11 mouse cellular contexts compared by ENCODE assay signal in the genomic region with DNA sequence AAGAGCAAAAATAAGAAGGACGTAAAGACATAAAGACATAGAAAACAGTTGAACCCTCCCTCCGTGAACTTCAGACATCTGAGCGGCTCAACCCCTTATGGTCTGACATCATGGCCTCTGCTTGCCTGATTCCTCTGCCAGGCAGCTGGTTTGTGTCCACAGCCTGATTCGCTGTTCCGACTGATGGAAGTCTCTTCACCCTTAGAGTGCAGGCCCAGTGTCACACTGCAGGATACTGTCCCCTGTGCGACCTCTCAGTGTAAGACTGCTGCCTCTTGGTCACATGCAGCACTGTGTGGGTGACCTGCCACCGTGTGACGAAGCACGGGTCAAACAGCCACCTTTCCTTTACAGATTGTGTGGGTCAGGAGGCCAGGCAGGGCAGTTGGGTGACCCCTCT. TPM values are rescaled to one million over a fixed set of nuclear protein-coding genes. Genes with fewer than 3 reads are reported as not detected.
DNase-seq lines count a peak whose midpoint lies in the region; ATAC-seq and TF ChIP-seq lines count a peak whose summit lies in the region.
"Had no signal": no experiment of that assay in that cellular context is flagged by ENCODE, and none has a peak within 500 bp of the region (broad histone marks: within the 10 kb centered on the region; RNA-seq: fewer than 3 reads in every experiment).

No protein-coding gene starts in this region.

- no peak for TF ChIP-seq CTCF in stomach, postnatal 0 days (IDR thresholded peaks at IDR 0.05; ENCODE audit: low read depth)
- TF ChIP-seq CTCF in thymus, adult 2 months (IDR thresholded peaks at IDR 0.05; ENCODE audit: borderline replicate concordance, control insufficient read depth, extremely low read depth, insufficient read depth, low read length, poor library complexity) = no peak

- 64% methylated on average over 9 of the region's 9 CpGs for WGBS in hindbrain, embryonic 10.5 days
- WGBS in hindbrain, embryonic 16.5 days = 75% methylated on average over 9 of the region's 9 CpGs
- WGBS in neural tube, embryonic 11.5 days = 65% methylated on average over 9 of the region's 9 CpGs
- WGBS in liver, embryonic 13.5 days (ENCODE audit: insufficient replicate concordance) = 72% methylated on average over 9 of the region's 9 CpGs
- WGBS in stomach, postnatal 0 days = 59% methylated on average over 9 of the region's 9 CpGs
- 93% methylated on average over 9 of the region's 9 CpGs for WGBS in thymus, adult 2 months

- no peaks in the 10 kb centered on the region for H3K9me3 ChIP-seq in hindbrain, embryonic 10.5 days
- no peaks in the 10 kb centered on the region for H3K9me3 ChIP-seq in hindbrain, embryonic 16.5 days (ENCODE audit: control insufficient read depth, low read length)
- H3K9me3 ChIP-seq in neural tube, embryonic 11.5 days (ENCODE audit: control insufficient read depth, low read length) = no peaks in the 10 kb centered on the region
- H3K9me3 ChIP-seq in liver, embryonic 13.5 days (replicated peaks) = no peaks in the 10 kb centered on the region
- H3K9me3 ChIP-seq in stomach, postnatal 0 days (ENCODE audit: control insufficient read depth, low read length) = no peaks in the 10 kb centered on the region

- H3K9ac ChIP-seq in hindbrain, embryonic 16.5 days (ENCODE audit: low read depth, low read length) = no peak overlapping the region
- no peak overlapping the region for H3K9ac ChIP-seq in neural tube, embryonic 11.5 days (ENCODE audit: low read length)
- H3K9ac ChIP-seq in liver, embryonic 13.5 days = no peak overlapping the region
- no peak overlapping the region for H3K9ac ChIP-seq in stomach, postnatal 0 days (ENCODE audit: low read length)

- no peak overlapping the region for H3K4me2 ChIP-seq in hindbrain, embryonic 16.5 days (ENCODE audit: low read length)
- no peak overlapping the region for H3K4me2 ChIP-seq in neural tube, embryonic 11.5 days (ENCODE audit: low read depth)
- H3K4me2 ChIP-seq in liver, embryonic 13.5 days = no peak overlapping the region
- H3K4me2 ChIP-seq in stomach, postnatal 0 days (replicated peaks; ENCODE audit: low read depth) = no peak overlapping the region

- TF ChIP-seq POLR2A in thymus, adult 2 months (IDR thresholded peaks at IDR 0.05; ENCODE audit: control insufficient read depth, extremely low read depth, insufficient read depth, low read length, poor library complexity) = no peak

- no peak for TF ChIP-seq EP300 in stomach, postnatal 0 days (optimal IDR thresholded peaks at IDR 0.05)

- peaks cover 66% of the 10 kb centered on the region for H3K4me1 ChIP-seq in hindbrain, embryonic 10.5 days (replicated peaks)
- peaks cover 23% of the 10 kb centered on the region for H3K4me1 ChIP-seq in hindbrain, embryonic 16.5 days (ENCODE audit: control insufficient read depth, insufficient read depth, low read depth, low read length)
- H3K4me1 ChIP-seq in neural tube, embryonic 11.5 days (ENCODE audit: control insufficient read depth, insufficient read depth, low read length) = peaks cover 33% of the 10 kb centered on the region
- H3K4me1 ChIP-seq in liver, embryonic 13.5 days (replicated peaks) = peaks cover 5% of the 10 kb centered on the region
- peaks cover 5% of the 10 kb centered on the region; the same call in 1 of the 2 replicates for H3K4me1 ChIP-seq in stomach, postnatal 0 days (replicated peaks; ENCODE audit: control insufficient read depth, insufficient read depth)
- H3K4me1 ChIP-seq in thymus, adult 2 months (replicated peaks; ENCODE audit: control insufficient read depth, insufficient read depth, low read length) = peaks cover 6% of the 10 kb centered on the region

- DNase-seq in hindbrain, embryonic 10.5 days (ENCODE audit: low spot score) = no peak
- no peak for DNase-seq in neural tube, embryonic 11.5 days (ENCODE audit: low spot score)
- DNase-seq in neural tube, embryonic 10.5 days (ENCODE audit: extremely low spot score, low spot score) = no peak
- no peak for DNase-seq in liver, embryonic 13.5 days
- no peak for DNase-seq in stomach, postnatal 0 days (ENCODE audit: low spot score)
- no peak for DNase-seq in thymus, adult 2 months
- no peak for DNase-seq in gastrocnemius, adult 18-20 months (ENCODE audit: low spot score)
- DNase-seq: cerebellum, adult 18-20 months; gastrocnemius, postnatal 36 days had no signal

- peaks cover 1% of the 10 kb centered on the region; the same call in 1 of the 2 replicates for H3K36me3 ChIP-seq in hindbrain, embryonic 10.5 days
- no peaks in the 10 kb centered on the region for H3K36me3 ChIP-seq in hindbrain, embryonic 16.5 days (ENCODE audit: control insufficient read depth, insufficient read depth, low read length)
- H3K36me3 ChIP-seq in neural tube, embryonic 11.5 days (ENCODE audit: control insufficient read depth, insufficient read depth, low read length) = no peaks in the 10 kb centered on the region; the same call in 1 of the 2 replicates
- no peaks in the 10 kb centered on the region for H3K36me3 ChIP-seq in liver, embryonic 13.5 days
- no peaks in the 10 kb centered on the region for H3K36me3 ChIP-seq in stomach, postnatal 0 days (ENCODE audit: control insufficient read depth, insufficient read depth, low read length)
- no peaks in the 10 kb centered on the region for H3K36me3 ChIP-seq in thymus, adult 2 months (ENCODE audit: control insufficient read depth, insufficient read depth, low read length)

- H3K4me3 ChIP-seq in hindbrain, embryonic 10.5 days = no peak overlapping the region
- no peak overlapping the region for H3K4me3 ChIP-seq in hindbrain, embryonic 16.5 days (ENCODE audit: low read length)
- H3K4me3 ChIP-seq in neural tube, embryonic 11.5 days (ENCODE audit: low read depth, low read length) = no peak overlapping the region
- H3K4me3 ChIP-seq in liver, embryonic 13.5 days (replicated peaks) = no peak overlapping the region
- no peak overlapping the region for H3K4me3 ChIP-seq in stomach, postnatal 0 days (ENCODE audit: low read depth, low read length)
- H3K4me3 ChIP-seq in thymus, adult 2 months (ENCODE audit: control insufficient read depth, insufficient read depth, low read length) = no peak overlapping the region

- ATAC-seq in hindbrain, embryonic 16.5 days = no peak
- peak; percentile 46 for ATAC-seq in neural tube, embryonic 11.5 days (ENCODE audit: insufficient read depth, low FRiP score, low TSS enrichment)
- ATAC-seq in liver, embryonic 13.5 days (ENCODE audit: low read depth) = peak; percentile 34; the same call in 1 of the 2 replicates
- ATAC-seq in stomach, postnatal 0 days (ENCODE audit: low FRiP score, low TSS enrichment) = peak; percentile 34; the same call in 1 of the 2 replicates

- H3K27ac ChIP-seq in hindbrain, embryonic 10.5 days = peak overlapping the region; percentile 67
- no peak overlapping the region for H3K27ac ChIP-seq in hindbrain, embryonic 16.5 days (ENCODE audit: low read depth, low read length)
- H3K27ac ChIP-seq in neural tube, embryonic 11.5 days (ENCODE audit: low read depth, low read length) = no peak overlapping the region
- H3K27ac ChIP-seq in liver, embryonic 13.5 days = no peak overlapping the region
- no peak overlapping the region for H3K27ac ChIP-seq in stomach, postnatal 0 days (replicated peaks)
- no peak overlapping the region for H3K27ac ChIP-seq in thymus, adult 2 months (ENCODE audit: control insufficient read depth, insufficient read depth, low read length)
- H3K27ac ChIP-seq: macrophage had no signal

- H3K27me3 ChIP-seq in hindbrain, embryonic 10.5 days (ENCODE audit: insufficient read depth, poor library complexity, severe bottlenecking) = no peaks in the 10 kb centered on the region
- no peaks in the 10 kb centered on the region for H3K27me3 ChIP-seq in hindbrain, embryonic 16.5 days (replicated peaks; ENCODE audit: control insufficient read depth, insufficient read depth, low read length)
- no peaks in the 10 kb centered on the region for H3K27me3 ChIP-seq in neural tube, embryonic 11.5 days (ENCODE audit: control insufficient read depth, insufficient read depth, low read length)
- H3K27me3 ChIP-seq in liver, embryonic 13.5 days = no peaks in the 10 kb centered on the region
- H3K27me3 ChIP-seq in stomach, postnatal 0 days (ENCODE audit: control insufficient read depth, insufficient read depth, low read length) = no peaks in the 10 kb centered on the region
- no peaks in the 10 kb centered on the region for H3K27me3 ChIP-seq in thymus, adult 2 months (ENCODE audit: control insufficient read depth, insufficient read depth, low read length)

RNA-seq across cellular contexts. Expression of a gene that starts 39.5 kb away (rescaled TPM):
- 33.0 and 46.4 TPM in 2 replicates for polyA plus RNA-seq in hindbrain, embryonic 10.5 days (2016; fragmentation: Nextera tagmentation; extraction: Ambion mirVana)
- polyA plus RNA-seq in hindbrain, embryonic 16.5 days (2015; fragmentation: Nextera tagmentation; extraction: Ambion mirVana) = 86.9 and 93.7 TPM in 2 replicates
- 71.6 and 79.2 TPM in 2 replicates for polyA plus RNA-seq in neural tube, embryonic 11.5 days (2014; fragmentation: Nextera tagmentation; extraction: Ambion mirVana)
- polyA plus RNA-seq in liver, embryonic 13.5 days (2015; fragmentation: Nextera tagmentation; extraction: Ambion mirVana) = 4.3 and 4.9 TPM in 2 replicates
- 21.9 and 22.3 TPM in 2 replicates for polyA plus RNA-seq in stomach, postnatal 0 days (2015; fragmentation: Nextera tagmentation; extraction: Ambion mirVana)
- polyA plus RNA-seq in thymus, adult 2 months (2012; rRNA removed) = 13.3 and 15.9 TPM in 2 replicates
- 1 to 10 TPM; 2.1 to 2.2 TPM for total RNA-seq in gastrocnemius, adult 18-20 months (2021)
